Mouse (Mus musculus): ENCODE results near the gene Sox6. TPM values are rescaled to one million over a fixed set of nuclear protein-coding genes. Genes with fewer than 3 reads are reported as not detected.

Sox6 gene
- total and polyA plus RNA-seq, 3 experiments, result 2.3 to 162 (median 3.8) TPM

DNA sequence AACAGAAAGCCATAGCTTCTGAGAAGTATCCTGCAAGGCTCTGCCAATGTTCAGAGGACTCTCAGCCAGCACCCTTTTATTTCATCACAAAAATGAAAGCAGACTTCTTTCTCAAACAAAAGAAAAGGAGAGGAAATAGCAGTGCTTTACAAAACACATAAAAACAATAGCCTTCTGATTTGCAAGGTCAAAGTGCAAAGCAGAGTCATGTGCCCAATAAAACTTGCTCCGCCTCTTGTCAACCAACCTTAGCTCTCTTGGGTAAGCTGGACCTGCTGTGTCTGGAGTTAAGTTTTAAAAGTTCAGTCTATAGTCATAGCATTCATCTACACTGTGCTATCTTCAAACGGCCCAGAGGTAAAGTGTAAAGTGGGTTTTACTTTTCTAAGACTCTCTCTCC is 170.1 kb downstream of the Sox6 start:
- DNase-seq (ENCODE audit: low spot score) (no peak), ATAC-seq (ENCODE audit: extremely low read depth, insufficient number of reproducible peaks, low FRiP score, poor library complexity, severe bottlenecking) (no peak)
- Histone ChIP-seq H3K4me3 (ENCODE audit: low read depth, low read length) (no peak overlapping the region), H3K9me3 (replicated peaks) (no peaks in the 10 kb centered on the region), H3K4me1 (ENCODE audit: insufficient read depth, low read depth, low read length) (peaks cover 28% of the 10 kb centered on the region), H3K27me3 (ENCODE audit: insufficient read depth, low read length) (no peaks in the 10 kb centered on the region), H3K36me3 (replicated peaks) (no peaks in the 10 kb centered on the region)
- TF ChIP-seq POLR2AphosphoS5 (IDR thresholded peaks at IDR 0.05; ENCODE audit: insufficient replicate concordance, low read depth, low read length), result no peak
- TF ChIP-seq GATA1 (IDR thresholded peaks at IDR 0.05; ENCODE audit: borderline replicate concordance, low read length), result no peak
- no peak for TF ChIP-seq GATA2 (IDR thresholded peaks at IDR 0.05; ENCODE audit: borderline replicate concordance, low read depth, low read length)
- TF ChIP-seq TAL1 (conservative IDR thresholded peaks at IDR 0.05; ENCODE audit: low read depth, low read length), result no peak
- TF ChIP-seq CTCF (IDR thresholded peaks at IDR 0.05; ENCODE audit: low read depth, low read length), result no peak

DNA sequence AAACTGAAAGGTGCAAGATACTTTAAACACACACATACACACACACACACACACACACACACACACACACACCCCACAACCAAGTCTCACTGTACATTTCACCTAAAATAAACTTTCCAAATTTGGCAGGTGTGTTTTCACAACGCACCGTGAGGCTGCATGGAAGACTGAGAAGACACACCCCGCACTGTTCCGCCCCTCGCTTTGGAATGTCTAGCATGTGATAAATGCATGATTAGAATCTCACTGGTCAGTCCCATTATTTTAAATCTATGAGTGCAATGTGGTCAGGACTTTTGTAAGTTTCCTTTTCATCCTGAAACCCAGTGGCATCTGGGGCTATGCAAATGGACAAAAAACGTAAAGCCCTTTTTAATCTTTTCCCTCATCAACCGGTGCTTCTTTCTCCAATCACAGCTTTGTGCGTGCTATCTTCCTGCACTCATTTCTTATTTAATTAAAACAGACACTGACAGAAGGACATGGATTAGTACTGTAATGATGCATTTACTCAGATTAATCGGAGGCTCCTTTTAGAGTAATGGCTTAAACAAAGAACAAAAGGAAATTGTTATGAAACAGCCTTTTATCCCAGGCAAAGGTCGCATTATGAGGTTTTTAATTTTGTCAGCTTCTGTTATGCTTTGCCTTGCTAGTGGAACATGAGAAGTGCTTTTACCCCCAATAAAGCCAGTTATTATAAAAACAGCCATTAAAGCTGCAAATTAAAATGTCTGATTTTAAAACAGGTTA is 170.9 kb downstream of the Sox6 start:
- no peaks in the 10 kb centered on the region for H3K9me3 ChIP-seq (replicated peaks)
- H3K4me3 ChIP-seq (ENCODE audit: low read depth, low read length), result no peak overlapping the region
- DNase-seq (ENCODE audit: low spot score), result no peak
- H3K36me3 ChIP-seq (replicated peaks), result no peaks in the 10 kb centered on the region
- H3K4me1 ChIP-seq (ENCODE audit: insufficient read depth, low read depth, low read length), result peaks cover 22% of the 10 kb centered on the region
- no peak for ATAC-seq (ENCODE audit: extremely low read depth, insufficient number of reproducible peaks, low FRiP score, poor library complexity, severe bottlenecking)
- no peaks in the 10 kb centered on the region for H3K27me3 ChIP-seq (ENCODE audit: insufficient read depth, low read length)
- TF ChIP-seq GATA1 (IDR thresholded peaks at IDR 0.05; ENCODE audit: borderline replicate concordance, low read length) (no peak), POLR2AphosphoS5 (IDR thresholded peaks at IDR 0.05; ENCODE audit: insufficient replicate concordance, low read depth, low read length) (no peak), CTCF (IDR thresholded peaks at IDR 0.05; ENCODE audit: low read depth, low read length) (no peak), GATA2 (IDR thresholded peaks at IDR 0.05; ENCODE audit: borderline replicate concordance, low read depth, low read length) (no peak), TAL1 (conservative IDR thresholded peaks at IDR 0.05; ENCODE audit: low read depth, low read length) (no peak)

DNA sequence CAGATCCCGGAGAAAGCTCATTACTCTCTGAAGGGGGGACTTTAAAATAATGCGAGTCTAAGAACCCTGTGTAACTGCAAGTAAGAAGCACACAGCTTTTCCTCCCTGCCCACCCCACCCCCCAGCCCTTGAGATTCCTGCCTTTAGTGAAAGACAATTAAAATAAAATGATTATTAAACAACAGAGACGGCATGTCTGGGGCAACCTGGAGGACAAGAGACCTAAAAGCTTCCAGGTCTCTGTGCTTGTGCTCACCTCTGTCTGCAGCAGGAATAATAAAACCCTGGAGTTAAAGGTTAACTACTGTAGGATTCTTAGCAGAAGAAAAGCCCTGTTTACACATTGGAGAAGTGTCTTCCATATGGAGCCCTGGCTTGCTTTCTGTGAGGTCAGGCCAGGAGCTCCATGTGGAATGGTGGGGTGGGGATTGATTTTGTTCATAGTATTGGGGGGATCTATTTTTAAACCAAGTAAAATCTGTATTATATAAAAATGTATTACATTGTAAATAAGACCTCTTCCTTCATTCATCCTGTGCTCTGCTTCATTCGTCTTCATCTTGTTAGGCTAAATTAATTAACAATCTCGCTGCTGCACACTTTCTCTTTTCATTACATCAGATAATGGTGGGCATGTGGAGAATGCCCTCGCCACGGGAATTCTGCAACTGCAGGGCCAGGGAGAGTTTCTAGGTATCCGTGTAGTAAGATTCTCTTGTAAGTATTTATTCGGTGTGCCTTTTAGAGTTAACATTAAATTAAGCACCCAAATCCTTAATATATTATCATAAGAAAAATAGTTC is 171.7 kb downstream of the Sox6 start:
- Histone ChIP-seq H3K27me3 (ENCODE audit: insufficient read depth, low read length) (no peaks in the 10 kb centered on the region), H3K4me1 (ENCODE audit: insufficient read depth, low read depth, low read length) (peaks cover 16% of the 10 kb centered on the region), H3K9me3 (replicated peaks) (no peaks in the 10 kb centered on the region), H3K4me3 (ENCODE audit: low read depth, low read length) (no peak overlapping the region), H3K36me3 (replicated peaks) (no peaks in the 10 kb centered on the region)
- TF ChIP-seq GATA1 (IDR thresholded peaks at IDR 0.05; ENCODE audit: borderline replicate concordance, low read length), result no peak
- TF ChIP-seq TAL1 (conservative IDR thresholded peaks at IDR 0.05; ENCODE audit: low read depth, low read length), result no peak
- TF ChIP-seq CTCF (IDR thresholded peaks at IDR 0.05; ENCODE audit: low read depth, low read length), result no peak
- TF ChIP-seq POLR2AphosphoS5 (IDR thresholded peaks at IDR 0.05; ENCODE audit: insufficient replicate concordance, low read depth, low read length), result no peak
- no peak for TF ChIP-seq GATA2 (IDR thresholded peaks at IDR 0.05; ENCODE audit: borderline replicate concordance, low read depth, low read length)
- no peak for ATAC-seq (ENCODE audit: extremely low read depth, insufficient number of reproducible peaks, low FRiP score, poor library complexity, severe bottlenecking)
- no peak for DNase-seq (ENCODE audit: low spot score)

DNA sequence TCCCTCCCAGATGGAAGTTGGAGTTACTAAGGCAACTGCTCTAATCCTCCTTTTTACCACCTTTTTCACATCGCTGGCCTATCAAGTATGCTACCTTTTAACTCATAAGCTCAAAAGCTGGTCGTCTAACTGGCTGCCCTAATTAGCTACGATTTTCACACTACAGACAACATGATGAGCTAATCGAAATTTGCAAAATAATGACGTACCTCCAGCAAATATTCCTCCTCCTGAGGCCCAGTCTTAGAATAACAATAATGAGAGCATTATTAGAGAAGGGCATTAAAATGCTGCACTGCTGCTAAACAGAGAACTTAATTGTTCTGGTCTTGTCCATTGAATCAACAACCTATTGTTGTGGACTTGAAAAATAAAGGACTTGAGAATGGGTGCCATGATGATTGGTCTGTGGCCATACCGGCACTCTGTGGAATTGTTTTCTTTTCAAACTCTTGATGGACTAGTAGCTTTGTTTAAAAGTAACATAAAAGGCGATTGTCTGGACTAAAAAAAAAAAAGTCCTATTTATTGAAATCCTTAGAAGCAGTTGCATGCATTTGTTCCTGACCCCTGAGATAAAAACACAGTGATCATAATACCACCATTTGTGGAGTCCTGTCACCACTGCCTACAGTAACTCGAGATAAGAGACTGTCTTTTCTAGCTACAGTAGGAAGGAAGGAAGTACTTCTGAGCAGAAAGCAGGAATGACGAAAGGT is 172.5 kb downstream of the Sox6 start:
- Histone ChIP-seq H3K4me1 (ENCODE audit: insufficient read depth, low read depth, low read length) (peaks cover 16% of the 10 kb centered on the region), H3K9me3 (replicated peaks) (no peaks in the 10 kb centered on the region), H3K36me3 (replicated peaks) (no peaks in the 10 kb centered on the region), H3K4me3 (ENCODE audit: low read depth, low read length) (no peak overlapping the region), H3K27me3 (ENCODE audit: insufficient read depth, low read length) (no peaks in the 10 kb centered on the region)
- DNase-seq (ENCODE audit: low spot score) (no peak), ATAC-seq (ENCODE audit: extremely low read depth, insufficient number of reproducible peaks, low FRiP score, poor library complexity, severe bottlenecking) (peak; percentile 40)
- TF ChIP-seq TAL1 (conservative IDR thresholded peaks at IDR 0.05; ENCODE audit: low read depth, low read length), result no peak
- TF ChIP-seq GATA2 (IDR thresholded peaks at IDR 0.05; ENCODE audit: borderline replicate concordance, low read depth, low read length), result no peak
- no peak for TF ChIP-seq POLR2AphosphoS5 (IDR thresholded peaks at IDR 0.05; ENCODE audit: insufficient replicate concordance, low read depth, low read length)
- no peak for TF ChIP-seq CTCF (IDR thresholded peaks at IDR 0.05; ENCODE audit: low read depth, low read length)
- no peak for TF ChIP-seq GATA1 (IDR thresholded peaks at IDR 0.05; ENCODE audit: borderline replicate concordance, low read length)

DNA sequence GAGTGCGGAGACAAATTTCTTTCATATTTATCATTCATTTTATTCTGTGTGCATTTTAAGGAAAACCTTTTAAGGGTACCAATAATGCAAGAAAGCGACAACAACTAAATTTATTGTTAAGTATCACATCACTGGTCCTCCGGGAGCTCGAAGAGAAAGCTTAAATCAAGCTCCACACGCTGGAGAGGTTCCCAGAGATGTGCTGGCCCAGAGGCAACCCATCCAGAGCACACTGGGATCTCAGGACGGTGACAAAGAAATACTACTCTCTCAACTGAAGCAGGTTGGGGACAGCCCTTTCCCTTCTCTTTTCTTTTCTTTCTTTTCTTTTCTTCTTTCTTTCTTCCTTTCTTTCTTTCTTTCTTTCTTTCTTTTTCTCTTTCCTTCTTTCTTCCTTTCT is 173.4 kb downstream of the Sox6 start:
- no peak for ATAC-seq (ENCODE audit: extremely low read depth, insufficient number of reproducible peaks, low FRiP score, poor library complexity, severe bottlenecking)
- H3K27me3 ChIP-seq (ENCODE audit: insufficient read depth, low read length), result no peaks in the 10 kb centered on the region
- H3K4me1 ChIP-seq (ENCODE audit: insufficient read depth, low read depth, low read length), result peaks cover 16% of the 10 kb centered on the region
- no peaks in the 10 kb centered on the region for H3K36me3 ChIP-seq (replicated peaks)
- no peaks in the 10 kb centered on the region for H3K9me3 ChIP-seq (replicated peaks)
- H3K4me3 ChIP-seq (ENCODE audit: low read depth, low read length), result no peak overlapping the region
- TF ChIP-seq TAL1 (conservative IDR thresholded peaks at IDR 0.05; ENCODE audit: low read depth, low read length) (no peak), POLR2AphosphoS5 (IDR thresholded peaks at IDR 0.05; ENCODE audit: insufficient replicate concordance, low read depth, low read length) (no peak), GATA2 (IDR thresholded peaks at IDR 0.05; ENCODE audit: borderline replicate concordance, low read depth, low read length) (no peak), GATA1 (IDR thresholded peaks at IDR 0.05; ENCODE audit: borderline replicate concordance, low read length) (no peak), CTCF (IDR thresholded peaks at IDR 0.05; ENCODE audit: low read depth, low read length) (no peak)
- DNase-seq (ENCODE audit: low spot score), result no peak

Data from G1E (cell line).